Mouse (Mus musculus) hindbrain, embryonic 10.5 days (tissue): ENCODE measurements at regions not wholly inside any gene's neighbourhood (a gene's known extent, or its start where the extent isn't known, plus 50 kb on each side); places are given as distances from the start of the nearest gene placed in this dataset.
"Not testable (repeated sequence)": the region's sequence is repeated elsewhere in the genome, so short reads cannot be mapped to it uniquely, and the experiment has no call there.

Experiments
- DNase-seq: peaks from one replicate; pipeline ENCODE4 v3.0.0-alpha.2; 2017; ENCODE audit warnings: low spot score
- H3K27ac ChIP-seq: fragments of 300-500 bp; sonication (generic); 2 replicates; pipeline ENCODE4 v1.5.1; 2016; ENCODE audit warnings: mild to moderate bottlenecking, moderate library complexity
- H3K27me3 ChIP-seq: fragments of 300-500 bp; sonication (generic); 2 replicates; pipeline ENCODE4 v1.6.1; 2016; ENCODE audit warnings: mild to moderate bottlenecking; ENCODE audit not compliant: poor library complexity, insufficient read depth, severe bottlenecking
- H3K36me3 ChIP-seq: fragments of 300-500 bp; sonication (generic); 2 replicates; pipeline ENCODE4 v1.6.1; 2016; ENCODE audit warnings: mild to moderate bottlenecking, moderate library complexity
- H3K4me1 ChIP-seq: fragments of 300-500 bp; sonication (generic); replicated peaks from 2 replicates; pipeline ENCODE4 v1.6.1; 2016; ENCODE audit warnings: mild to moderate bottlenecking
- H3K4me3 ChIP-seq: fragments of 300-500 bp; sonication (generic); 2 replicates; pipeline ENCODE4 v1.5.1; 2016; ENCODE audit warnings: mild to moderate bottlenecking, moderate library complexity
- H3K9me3 ChIP-seq: fragments of 300-500 bp; sonication (generic); 2 replicates; pipeline ENCODE4 v1.6.1; 2016; ENCODE audit warnings: mild to moderate bottlenecking, moderate library complexity
- WGBS: fragments of 180-500 bp; shearing (Covaris S2); methylation state at CpG from one replicate; pipeline ENCODE4 v1.1.7; 2016; 5-methylcytosine and 5-hydroxymethylcytosine counted together

DNA sequence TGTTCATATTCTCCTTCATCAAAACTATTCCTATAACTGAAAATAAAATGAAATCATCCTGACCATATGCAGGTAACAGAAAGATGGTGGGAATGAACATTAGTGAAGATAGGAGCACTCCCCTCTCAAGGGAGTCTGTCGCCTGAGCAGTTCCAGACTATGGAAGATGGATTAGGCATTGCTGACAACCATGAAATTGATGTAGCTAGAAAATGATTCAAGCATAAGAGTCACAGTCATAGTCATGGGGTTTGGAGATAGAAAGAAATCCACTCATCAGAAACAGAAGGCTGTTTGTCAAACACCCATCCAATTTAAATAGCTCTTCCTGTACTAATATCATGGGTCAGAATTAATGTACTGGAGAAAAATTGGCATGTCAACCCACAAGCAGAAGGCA is 191.2 kb upstream of the Rps6ka3 start:
- DNase-seq = no peak
- no peak overlapping the region for H3K4me3 ChIP-seq
- H3K27me3 ChIP-seq = no peaks in the 10 kb centered on the region
- no peak overlapping the region for H3K27ac ChIP-seq
- no peaks in the 10 kb centered on the region for H3K36me3 ChIP-seq
- WGBS = 45% methylated on average over 1 of the region's 1 CpGs
- no peaks in the 10 kb centered on the region for H3K4me1 ChIP-seq
- no peaks in the 10 kb centered on the region for H3K9me3 ChIP-seq

DNA sequence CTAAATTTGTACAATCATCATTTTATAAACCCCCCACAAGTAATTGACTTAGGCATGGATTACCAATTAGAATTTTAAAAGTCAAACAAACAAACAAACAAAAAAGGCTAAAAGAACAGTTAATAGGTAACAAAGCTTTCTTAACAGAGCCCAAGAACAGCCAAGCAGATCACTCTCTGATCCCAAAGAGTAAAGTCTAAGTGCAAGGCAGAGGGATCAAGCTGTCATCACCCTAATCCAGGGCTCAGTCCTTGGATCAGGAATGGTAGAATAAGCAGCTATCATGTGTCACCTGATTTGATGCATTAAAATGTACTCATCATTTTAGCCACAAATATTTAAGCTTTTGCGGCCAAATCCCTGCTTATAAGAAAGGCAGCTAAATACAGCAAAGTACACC is 183.8 kb upstream of the Rps6ka3 start:
- Histone ChIP-seq H3K4me3 (no peak overlapping the region), H3K27me3 (peaks cover 18% of the 10 kb centered on the region), H3K27ac (no peak overlapping the region), H3K4me1 (no peaks in the 10 kb centered on the region), H3K36me3 (no peaks in the 10 kb centered on the region), H3K9me3 (no peaks in the 10 kb centered on the region)
- no peak for DNase-seq
- WGBS = 85% methylated on average over 1 of the region's 1 CpGs

DNA sequence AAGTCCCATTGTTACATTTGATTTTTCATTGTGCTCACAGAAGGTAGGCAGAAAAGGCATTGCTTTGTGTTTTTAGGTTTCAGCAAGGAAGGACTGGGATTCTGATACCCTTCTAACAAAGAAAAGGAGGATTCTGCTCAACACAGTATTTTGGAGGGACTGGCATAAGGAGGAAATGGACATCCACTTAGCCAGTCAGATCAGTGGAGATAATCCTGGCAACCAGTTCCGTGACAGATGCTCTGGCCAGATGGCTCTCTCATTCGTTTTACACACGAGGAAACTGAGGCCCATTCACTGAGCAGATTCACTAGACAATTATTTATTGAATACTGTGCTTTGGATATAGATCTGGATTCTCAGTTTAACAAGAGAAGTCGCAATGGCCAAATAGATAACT is 178.2 kb upstream of the Rps6ka3 start:
- 82% methylated on average over 4 of the region's 4 CpGs for WGBS
- Histone ChIP-seq H3K4me3 (no peak overlapping the region), H3K36me3 (no peaks in the 10 kb centered on the region), H3K27ac (no peak overlapping the region), H3K9me3 (no peaks in the 10 kb centered on the region), H3K27me3 (peaks cover 6% of the 10 kb centered on the region; the same call in 1 of the 2 replicates), H3K4me1 (no peaks in the 10 kb centered on the region)
- no peak for DNase-seq

DNA sequence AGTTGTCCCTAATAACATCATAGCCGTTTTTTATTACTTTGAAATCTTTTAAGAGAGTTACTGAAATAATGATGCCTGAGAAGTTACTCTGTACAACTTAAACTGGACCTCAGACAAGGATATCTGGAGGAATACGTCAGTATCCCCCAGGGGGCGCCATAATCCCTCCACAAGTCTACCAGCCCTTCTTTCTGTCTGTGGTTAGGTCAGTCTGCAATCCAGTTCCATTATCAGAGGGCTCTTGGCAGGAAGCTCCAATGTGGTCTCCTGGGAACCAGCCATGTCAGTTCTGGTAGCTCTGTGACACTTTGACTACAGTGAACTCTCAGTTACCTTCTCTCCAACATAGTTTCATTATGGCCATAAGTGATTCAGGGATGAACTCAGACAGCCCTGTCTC is 166.7 kb upstream of the Rps6ka3 start:
- H3K4me3 ChIP-seq = no peak overlapping the region
- H3K27me3 ChIP-seq = 0 out of 2 replicates have a peak, but pooled peaks cover 13% of the 10 kb centered on the region
- no peak overlapping the region for H3K27ac ChIP-seq
- peak; percentile 46 for DNase-seq
- no peaks in the 10 kb centered on the region for H3K36me3 ChIP-seq
- H3K4me1 ChIP-seq = no peaks in the 10 kb centered on the region
- H3K9me3 ChIP-seq = no peaks in the 10 kb centered on the region
- 17% methylated on average over 3 of the region's 3 CpGs for WGBS

DNA sequence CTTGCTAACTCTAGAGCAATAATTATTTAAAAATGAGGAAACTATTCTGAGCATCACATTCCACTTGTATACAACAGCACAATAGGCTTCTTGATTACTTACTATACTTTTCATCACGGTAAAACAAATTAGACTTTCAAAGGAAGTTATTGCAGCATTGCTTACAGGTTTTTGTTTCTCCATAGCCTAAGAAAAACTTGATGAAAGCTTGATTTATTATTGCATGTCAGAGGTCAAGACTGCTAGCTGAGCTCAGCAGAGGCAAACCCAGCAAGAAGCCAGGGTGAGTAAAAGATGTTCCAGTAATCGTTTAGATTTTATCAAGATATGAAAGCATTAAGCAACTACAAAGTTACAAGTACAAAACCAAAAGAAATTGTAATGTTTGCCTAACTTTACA is 162.2 kb upstream of the Rps6ka3 start:
- Histone ChIP-seq H3K36me3 (no peaks in the 10 kb centered on the region), H3K27ac (no peak overlapping the region), H3K27me3 (0 out of 2 replicates have a peak, but pooled peaks cover 10% of the 10 kb centered on the region), H3K9me3 (no peaks in the 10 kb centered on the region), H3K4me3 (no peak overlapping the region), H3K4me1 (no peaks in the 10 kb centered on the region)
- DNase-seq = no peak
- WGBS = 60% methylated on average over 2 of the region's 2 CpGs

DNA sequence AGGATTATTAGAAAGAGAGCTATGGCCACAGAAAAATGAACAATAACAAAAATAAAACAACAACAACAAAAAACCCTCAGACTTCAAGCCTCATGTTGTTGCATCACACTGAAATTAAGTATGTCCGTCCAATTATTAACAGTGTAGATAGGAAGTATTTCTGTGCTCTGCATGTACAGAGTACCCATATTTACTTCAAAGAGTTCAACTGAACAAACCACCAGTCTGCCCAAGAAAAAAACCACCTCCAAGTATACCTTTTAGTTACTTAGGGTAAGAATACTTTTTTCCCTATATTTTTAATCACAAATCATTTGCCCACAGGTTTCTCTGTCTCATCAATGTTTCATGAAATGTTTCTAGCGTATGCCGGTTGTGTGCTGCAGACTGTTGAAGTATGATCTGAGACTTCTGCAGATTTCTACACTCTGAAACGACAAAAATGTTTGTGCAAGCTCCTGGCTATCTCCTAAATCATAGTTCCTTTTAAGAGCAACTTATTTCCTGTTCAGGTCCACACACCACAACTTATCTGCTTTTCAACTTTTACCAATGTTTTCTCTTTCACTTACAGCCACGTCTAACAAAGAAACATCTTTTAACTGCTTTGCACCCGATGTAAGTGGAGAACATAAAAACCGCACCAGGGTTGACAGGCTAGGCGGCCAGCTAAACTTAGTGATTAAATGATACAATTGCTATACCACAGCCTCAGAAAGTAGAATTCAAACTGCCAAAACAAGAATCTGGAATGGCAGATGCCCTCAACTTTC is 154.2 kb upstream of the Rps6ka3 start:
- H3K4me1 ChIP-seq = no peaks in the 10 kb centered on the region
- no peaks in the 10 kb centered on the region for H3K36me3 ChIP-seq
- DNase-seq = no peak
- peaks cover 22% of the 10 kb centered on the region for H3K27me3 ChIP-seq
- H3K4me3 ChIP-seq = no peak overlapping the region
- no peaks in the 10 kb centered on the region for H3K9me3 ChIP-seq
- no peak overlapping the region for H3K27ac ChIP-seq
- WGBS = 82% methylated on average over 8 of the region's 8 CpGs

DNA sequence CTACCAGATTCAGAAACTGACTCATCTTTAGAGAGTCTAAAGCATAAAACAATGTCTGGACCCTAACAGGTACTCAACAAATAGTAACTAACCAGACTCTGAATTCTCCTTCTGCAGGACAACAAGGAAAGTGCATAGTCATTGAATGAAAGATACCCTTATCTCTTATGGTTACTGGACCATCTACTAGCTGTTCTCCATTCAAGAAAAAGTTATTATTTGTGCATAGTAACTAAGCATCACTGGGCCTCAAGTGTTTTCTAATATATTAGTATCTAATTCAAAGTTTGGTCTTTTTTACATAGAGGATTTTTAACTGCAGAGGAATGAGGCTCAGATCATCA is 153.7 kb upstream of the Rps6ka3 start:
- H3K4me1 ChIP-seq = no peaks in the 10 kb centered on the region
- DNase-seq = no peak
- H3K36me3 ChIP-seq = no peaks in the 10 kb centered on the region
- no peak overlapping the region for H3K4me3 ChIP-seq
- H3K27ac ChIP-seq = no peak overlapping the region
- H3K9me3 ChIP-seq = no peaks in the 10 kb centered on the region
- H3K27me3 ChIP-seq = peaks cover 24% of the 10 kb centered on the region

DNA sequence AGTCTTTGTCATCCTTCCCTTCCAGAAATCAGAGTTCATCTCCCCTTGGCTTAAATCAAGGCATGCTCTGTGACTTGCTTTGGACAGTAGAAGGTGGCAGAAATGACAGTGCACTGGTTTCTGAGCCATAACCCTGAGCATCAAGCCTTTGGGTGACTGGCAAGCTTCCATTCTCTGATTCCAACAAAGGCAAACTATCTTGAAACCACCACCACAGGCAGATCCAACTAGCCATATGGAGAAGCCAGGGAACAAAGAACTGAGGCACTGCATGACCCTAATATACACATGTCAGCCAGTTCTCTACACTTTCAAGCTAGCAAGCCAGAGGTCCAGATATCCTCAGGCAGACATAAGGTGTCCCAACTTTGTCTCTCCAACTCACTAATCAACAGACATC is 151.2 kb upstream of the Rps6ka3 start:
- no peak overlapping the region for H3K27ac ChIP-seq
- H3K36me3 ChIP-seq = no peaks in the 10 kb centered on the region
- no peaks in the 10 kb centered on the region for H3K9me3 ChIP-seq
- no peak for DNase-seq
- H3K4me1 ChIP-seq = no peaks in the 10 kb centered on the region
- peaks cover 34% of the 10 kb centered on the region for H3K27me3 ChIP-seq
- no peak overlapping the region for H3K4me3 ChIP-seq

DNA sequence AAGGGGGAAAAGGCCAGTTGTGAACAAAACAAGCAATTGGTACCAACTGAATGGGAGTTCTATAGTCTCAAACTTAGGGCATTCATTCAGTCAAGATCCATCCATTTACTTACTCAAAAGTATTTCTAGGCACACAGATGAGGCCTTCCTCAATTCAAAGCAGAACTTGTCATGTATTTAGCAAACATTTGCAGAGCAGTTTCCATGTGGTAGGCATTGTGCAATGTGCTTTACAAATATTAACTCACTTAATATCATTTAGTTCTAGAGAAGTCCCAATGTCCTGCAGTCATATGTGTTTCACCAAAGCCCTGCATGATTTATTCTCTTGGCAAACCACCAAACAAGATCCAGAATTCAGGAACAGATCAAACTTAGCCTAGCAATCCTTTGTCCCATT is 148.8 kb upstream of the Rps6ka3 start:
- Histone ChIP-seq H3K9me3 (no peaks in the 10 kb centered on the region), H3K27ac (no peak overlapping the region), H3K4me3 (no peak overlapping the region), H3K4me1 (no peaks in the 10 kb centered on the region), H3K36me3 (no peaks in the 10 kb centered on the region), H3K27me3 (peaks cover 35% of the 10 kb centered on the region)
- no peak for DNase-seq

DNA sequence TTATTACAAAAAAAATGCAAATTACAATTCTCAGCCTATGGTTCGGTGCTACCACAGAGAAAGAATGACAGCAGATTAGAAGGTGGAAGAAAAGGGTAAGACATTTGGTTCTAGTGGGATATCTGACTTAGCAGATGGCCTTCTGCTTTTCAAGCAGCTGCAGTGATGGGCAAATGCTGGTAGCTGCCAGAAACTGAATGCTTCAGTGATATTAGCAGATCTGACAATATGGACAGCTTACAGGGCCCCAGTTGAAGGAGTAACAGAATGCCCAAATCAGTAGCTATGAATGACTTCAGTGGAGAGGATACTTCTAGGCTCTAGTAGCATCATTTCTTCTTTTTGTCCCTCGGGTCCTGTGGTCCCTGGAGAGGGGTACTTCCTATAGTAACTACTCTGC is 143.9 kb upstream of the Rps6ka3 start:
- H3K4me1 ChIP-seq = no peaks in the 10 kb centered on the region
- H3K27ac ChIP-seq = no peak overlapping the region
- WGBS = 67% methylated on average over 2 of the region's 2 CpGs
- no peak overlapping the region for H3K4me3 ChIP-seq
- DNase-seq = no peak
- no peaks in the 10 kb centered on the region for H3K9me3 ChIP-seq
- H3K27me3 ChIP-seq = peaks cover 33% of the 10 kb centered on the region
- H3K36me3 ChIP-seq = no peaks in the 10 kb centered on the region

DNA sequence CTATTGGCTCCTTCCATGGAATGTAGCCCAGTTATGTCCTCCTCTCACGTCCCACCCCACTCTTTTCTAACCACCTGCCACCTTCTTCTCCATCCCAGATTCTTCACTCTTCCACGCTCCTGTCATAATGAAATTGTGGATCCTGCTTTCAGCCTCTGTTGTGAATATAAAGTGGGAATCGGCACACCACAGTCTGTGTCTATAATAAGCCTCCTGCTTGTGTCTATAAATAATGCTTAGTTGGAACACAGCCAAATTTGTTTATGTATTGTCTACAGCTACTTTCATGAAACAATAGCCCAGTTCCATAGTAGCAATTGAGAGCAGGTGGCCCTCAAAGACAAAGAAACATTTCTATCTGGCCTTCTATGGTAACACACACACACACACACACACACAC is 137.5 kb upstream of the Rps6ka3 start:
- DNase-seq = no peak
- no peaks in the 10 kb centered on the region for H3K36me3 ChIP-seq
- 84% methylated on average over 3 of the region's 3 CpGs for WGBS
- H3K27ac ChIP-seq = no peak overlapping the region
- peaks cover 19% of the 10 kb centered on the region for H3K27me3 ChIP-seq
- H3K9me3 ChIP-seq = no peaks in the 10 kb centered on the region
- no peaks in the 10 kb centered on the region for H3K4me1 ChIP-seq
- H3K4me3 ChIP-seq = no peak overlapping the region

DNA sequence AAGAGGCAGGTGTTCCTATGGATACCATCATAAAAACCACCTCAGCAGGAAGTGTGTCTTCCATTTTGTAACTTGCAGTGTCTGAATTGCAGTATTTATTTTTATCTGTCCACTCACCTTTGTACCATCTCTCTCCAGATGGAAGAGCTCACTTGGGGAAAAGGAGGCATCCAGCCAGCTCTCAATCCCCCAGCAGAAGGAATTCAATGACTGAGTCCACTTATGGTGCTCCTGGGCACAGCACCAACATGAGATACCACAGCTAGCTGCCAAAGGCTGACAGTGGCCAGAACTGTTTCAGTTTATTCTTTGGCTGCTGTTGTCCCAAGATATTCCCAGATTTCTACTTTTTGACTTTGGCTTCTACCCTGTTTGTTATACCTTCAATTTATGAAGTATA is 136.6 kb upstream of the Rps6ka3 start:
- Histone ChIP-seq H3K36me3 (no peaks in the 10 kb centered on the region), H3K4me1 (no peaks in the 10 kb centered on the region), H3K27me3 (peaks cover 19% of the 10 kb centered on the region), H3K9me3 (no peaks in the 10 kb centered on the region), H3K4me3 (no peak overlapping the region), H3K27ac (no peak overlapping the region)
- DNase-seq = no peak

DNA sequence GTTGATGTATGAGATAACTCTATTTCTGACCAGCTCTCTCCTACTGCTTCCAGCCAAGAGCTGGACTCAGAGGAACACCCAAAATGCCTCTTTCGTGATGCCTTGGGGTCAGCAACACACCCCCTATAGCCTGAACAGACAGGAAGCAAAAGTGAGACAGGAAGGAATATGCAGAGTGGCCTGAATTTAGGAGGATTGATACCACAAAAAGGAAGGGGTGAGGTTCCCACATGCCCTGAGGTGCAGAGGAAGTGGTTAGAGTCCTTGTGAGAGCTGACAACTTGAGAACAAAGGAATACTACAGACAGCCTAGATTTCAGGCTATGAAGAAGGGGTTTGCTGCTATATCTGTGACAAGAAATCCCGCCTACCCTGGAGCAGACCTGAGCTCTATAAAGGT is 129.6 kb upstream of the Rps6ka3 start:
- H3K36me3 ChIP-seq = no peaks in the 10 kb centered on the region
- peaks cover 14% of the 10 kb centered on the region for H3K27me3 ChIP-seq
- DNase-seq = no peak
- WGBS = 72% methylated on average over 2 of the region's 2 CpGs
- no peak overlapping the region for H3K4me3 ChIP-seq
- H3K4me1 ChIP-seq = no peaks in the 10 kb centered on the region
- no peaks in the 10 kb centered on the region for H3K9me3 ChIP-seq
- no peak overlapping the region for H3K27ac ChIP-seq

DNA sequence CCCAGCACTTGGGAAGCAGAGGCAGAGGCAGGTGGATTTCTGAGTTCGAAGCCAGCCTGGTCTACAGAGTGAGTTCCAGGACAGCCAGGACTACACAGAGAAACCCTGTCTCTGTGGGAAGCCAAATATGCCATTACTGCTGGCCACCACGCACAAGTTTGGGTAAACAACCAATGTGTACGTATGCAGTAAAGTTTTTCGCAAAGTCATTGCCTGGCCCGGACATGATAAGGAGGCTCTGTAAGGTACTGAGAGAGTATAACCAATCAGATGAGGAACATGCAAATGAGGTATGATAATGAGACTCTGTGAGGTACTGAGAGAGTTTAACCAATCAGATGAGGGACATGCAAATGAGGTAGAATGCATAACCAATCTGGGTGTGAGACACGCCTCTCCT is 99.5 kb upstream of the Rps6ka3 start:
- H3K4me1 ChIP-seq, H3K36me3 ChIP-seq, H3K27me3 ChIP-seq, DNase-seq, H3K4me3 ChIP-seq, H3K27ac ChIP-seq, H3K9me3 ChIP-seq: not testable (repeated sequence)
- 94% methylated on average over 6 of the region's 6 CpGs for WGBS
